Mouse (Mus musculus): Measurements from ENCODE around the gene Pdlim1.

- TF ChIP-seq CTCF (IDR thresholded peaks at IDR 0.05; ENCODE audit: insufficient read depth, low read depth, low read length): no peak
- TF ChIP-seq POLR2A (IDR thresholded peaks at IDR 0.05; ENCODE audit: insufficient read depth, low read depth, low read length): no peak
These were observed 88.0 kb downstream of the Pdlim1 start for GRCm38 (mm10) chr19:40183600-40183999.

Data from olfactory bulb, adult 2 months (tissue).